Mouse (Mus musculus): ENCODE results near the gene Gm21708. TPM values are rescaled to one million over a fixed set of nuclear protein-coding genes. Genes with fewer than 3 reads are reported as not detected.

The Gm21708 gene
- not detected for polyA plus RNA-seq (2017; shearing (Covaris generic))

GRCm38 (mm10) chrY:3410067-3410466 lies at the start of gene Gm21708, which contains the start of gene Gm21704:
Gene Gm21708, minus strand, starts transcription at chrY:3410167.
Gene Gm21704, minus strand, starts transcription at chrY:3410167.

Other genes with a start within 250 kb of the Gm21708 start
- not detected for gene Gm21677, start 103.7 kb downstream of the Gm21708 start, polyA plus RNA-seq (2017; shearing (Covaris generic))
- gene Gm21693, start 64.8 kb downstream of the Gm21708 start, polyA plus RNA-seq (2017; shearing (Covaris generic)): not detected
- gene Gm21704, start within 50 bp of the Gm21708 start, polyA plus RNA-seq (2017; shearing (Covaris generic)): not detected